Mouse (Mus musculus) E14TG2a.4 (cell line): ENCODE measurements around the gene Gm17359.

Experiments used
- H3K27me3 ChIP-seq: 2 replicates; pipeline ENCODE4 v1.6.1; 2014; ENCODE audit warnings: low read length, control low read depth; ENCODE audit not compliant: insufficient read depth
- H3K36me3 ChIP-seq: 2 replicates; pipeline ENCODE4 v1.6.1; 2014; ENCODE audit warnings: low read length, control low read depth; ENCODE audit not compliant: insufficient read depth
- H3K4me1 ChIP-seq: replicated peaks from 2 replicates; pipeline ENCODE4 v1.6.1; 2014; ENCODE audit warnings: low read depth, low read length, control low read depth
- H3K4me3 ChIP-seq: replicated peaks from 2 replicates; pipeline ENCODE4 v1.5.1; 2014; ENCODE audit warnings: mild to moderate bottlenecking, low read length
- H3K9me3 ChIP-seq: 2 replicates; pipeline ENCODE4 v1.6.1; 2014; ENCODE audit warnings: low read length, control low read depth
- CTCF ChIP-seq: conservative IDR thresholded peaks from 2 replicates; pipeline ENCODE4 v1.5.1; 2014; ENCODE audit warnings: low read length
- NANOG ChIP-seq: IDR thresholded peaks from 2 replicates; pipeline ENCODE4 v1.6.1; 2014; ENCODE audit warnings: borderline replicate concordance, low read length, mixed read lengths
- POU5F1 ChIP-seq: IDR thresholded peaks from 2 replicates; pipeline ENCODE4 v1.6.1; 2014; ENCODE audit warnings: low read length, borderline replicate concordance

The Gm17359 gene

DNA sequence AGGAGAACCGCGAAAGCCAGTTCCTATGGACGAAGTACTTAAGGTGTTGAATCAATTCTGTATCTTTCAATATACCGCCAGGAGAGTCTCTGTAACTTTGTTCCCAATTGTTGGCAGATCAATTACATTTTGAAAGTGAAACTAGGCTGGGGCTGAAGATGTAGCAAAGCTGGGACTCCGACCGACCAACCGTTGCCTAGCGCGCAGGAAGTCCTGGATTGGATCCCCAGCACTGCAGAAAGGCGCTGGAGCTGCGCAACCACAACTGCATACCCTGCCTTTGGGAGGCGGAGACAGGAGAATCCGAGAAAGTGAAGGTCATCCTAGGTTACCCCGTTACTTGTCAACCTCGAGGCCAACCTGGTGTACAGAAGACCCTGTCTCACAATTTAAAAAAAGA, 37.1 kb upstream of the Gm17359 start:
- peaks cover 5% of the 10 kb centered on the region; the same call in 1 of the 2 replicates for H3K27me3 ChIP-seq
- no peaks in the 10 kb centered on the region for H3K9me3 ChIP-seq
- H3K4me3 ChIP-seq = 0 out of 2 replicates have a peak overlapping the region, but pooled peaks have one; percentile 7
- TF ChIP-seq CTCF = no peak
- no peak for TF ChIP-seq POU5F1
- no peak for TF ChIP-seq NANOG
- H3K36me3 ChIP-seq = no peaks in the 10 kb centered on the region
- peaks cover 3% of the 10 kb centered on the region; the same call in 1 of the 2 replicates for H3K4me1 ChIP-seq

DNA sequence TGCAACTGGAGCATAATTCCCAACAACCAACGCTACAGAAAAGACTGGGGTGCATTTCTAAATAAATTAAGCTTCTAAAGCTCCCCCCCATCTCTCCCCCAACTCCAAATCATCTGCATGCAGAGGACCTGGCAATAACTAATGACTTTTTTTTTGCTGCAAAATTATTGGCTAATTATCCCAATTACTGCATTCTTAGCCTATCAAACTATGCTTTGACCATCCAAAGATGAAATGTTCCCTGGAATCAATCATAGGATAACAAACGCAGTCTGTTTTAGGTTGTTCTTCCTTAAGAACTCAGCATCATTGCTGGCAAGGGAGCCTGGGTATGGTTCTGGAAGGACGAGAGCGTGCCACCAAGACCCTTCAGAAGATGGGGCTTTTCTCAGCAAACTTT, 27.9 kb upstream of the Gm17359 start:
- Histone ChIP-seq H3K27me3 (0 out of 2 replicates have a peak, but pooled peaks cover 3% of the 10 kb centered on the region), H3K36me3 (no peaks in the 10 kb centered on the region), H3K4me1 (no peaks in the 10 kb centered on the region), H3K9me3 (no peaks in the 10 kb centered on the region), H3K4me3 (no peak overlapping the region)
- TF ChIP-seq NANOG (no peak), POU5F1 (no peak), CTCF (no peak)

DNA sequence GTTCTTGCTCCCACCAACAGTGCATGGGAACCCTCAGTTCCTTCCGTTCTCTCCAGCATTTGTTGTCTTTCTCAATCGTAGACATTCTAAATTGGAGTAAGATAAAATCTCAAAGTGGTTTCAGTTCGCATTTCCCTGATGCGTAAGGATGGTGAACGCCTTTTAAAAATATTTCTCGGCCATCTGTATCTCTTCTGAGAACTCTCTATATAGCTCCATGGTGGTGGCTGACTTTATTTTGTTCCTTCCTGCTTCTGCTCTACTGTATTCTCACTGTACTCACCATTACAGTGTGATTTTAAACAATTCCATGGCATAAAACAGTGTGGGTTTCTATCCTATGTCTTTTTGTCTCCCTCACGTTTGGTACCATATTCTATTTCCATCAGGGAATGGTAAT, 26.3 kb upstream of the Gm17359 start:
- Histone ChIP-seq H3K9me3 (no peaks in the 10 kb centered on the region), H3K36me3 (no peaks in the 10 kb centered on the region), H3K27me3 (0 out of 2 replicates have a peak, but pooled peaks cover 3% of the 10 kb centered on the region), H3K4me3 (no peak overlapping the region), H3K4me1 (no peaks in the 10 kb centered on the region)
- TF ChIP-seq CTCF (no peak), POU5F1 (no peak)

- Histone ChIP-seq H3K36me3 (no peaks in the 10 kb centered on the region), H3K9me3 (no peaks in the 10 kb centered on the region), H3K4me3 (no peak overlapping the region), H3K27me3 (0 out of 2 replicates have a peak, but pooled peaks cover 3% of the 10 kb centered on the region), H3K4me1 (no peaks in the 10 kb centered on the region)
- no peak for TF ChIP-seq POU5F1
- no peak for TF ChIP-seq CTCF
- no peak for TF ChIP-seq NANOG
Measured at GRCm38 (mm10) chr3:79311895-79312294, 24.6 kb upstream of the Gm17359 start.

DNA sequence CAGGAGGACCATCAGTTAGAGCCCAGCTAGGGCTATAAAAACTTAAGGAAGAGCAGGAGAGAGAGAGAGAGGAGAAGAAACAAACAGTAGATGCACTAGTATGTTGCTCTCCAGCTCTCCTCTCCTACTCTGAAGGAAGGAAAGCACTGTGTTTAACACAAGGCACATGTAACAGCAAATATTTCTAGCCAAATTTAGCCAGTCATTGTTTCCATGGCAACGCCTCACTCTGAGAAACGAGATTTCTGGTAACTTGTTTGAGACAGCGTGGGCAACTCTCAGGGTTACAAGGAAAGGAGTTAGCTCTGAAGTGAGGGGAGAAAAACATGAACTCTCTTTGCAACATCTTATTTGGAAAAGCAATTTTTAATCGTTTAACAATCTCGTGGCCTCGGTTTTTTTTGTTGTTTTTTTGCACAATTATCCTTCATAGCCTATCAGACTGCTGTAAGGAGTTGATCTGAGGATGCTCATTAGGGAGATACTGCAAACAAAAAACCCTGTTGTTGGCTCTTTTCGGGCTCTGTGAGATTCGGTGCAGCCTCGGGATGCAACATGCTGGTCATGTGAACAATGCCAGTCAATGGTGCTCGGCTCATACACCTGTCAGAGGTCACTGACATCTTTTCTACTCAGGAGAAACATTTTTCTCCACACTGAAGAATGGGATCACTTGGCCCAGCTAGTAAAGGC, 22.3 kb upstream of the Gm17359 start:
- TF ChIP-seq NANOG (no peak), CTCF (no peak), POU5F1 (no peak)
- H3K27me3 ChIP-seq = 0 out of 2 replicates have a peak, but pooled peaks cover 3% of the 10 kb centered on the region
- no peaks in the 10 kb centered on the region for H3K9me3 ChIP-seq
- no peak overlapping the region for H3K4me3 ChIP-seq
- H3K4me1 ChIP-seq = no peaks in the 10 kb centered on the region
- H3K36me3 ChIP-seq = no peaks in the 10 kb centered on the region

DNA sequence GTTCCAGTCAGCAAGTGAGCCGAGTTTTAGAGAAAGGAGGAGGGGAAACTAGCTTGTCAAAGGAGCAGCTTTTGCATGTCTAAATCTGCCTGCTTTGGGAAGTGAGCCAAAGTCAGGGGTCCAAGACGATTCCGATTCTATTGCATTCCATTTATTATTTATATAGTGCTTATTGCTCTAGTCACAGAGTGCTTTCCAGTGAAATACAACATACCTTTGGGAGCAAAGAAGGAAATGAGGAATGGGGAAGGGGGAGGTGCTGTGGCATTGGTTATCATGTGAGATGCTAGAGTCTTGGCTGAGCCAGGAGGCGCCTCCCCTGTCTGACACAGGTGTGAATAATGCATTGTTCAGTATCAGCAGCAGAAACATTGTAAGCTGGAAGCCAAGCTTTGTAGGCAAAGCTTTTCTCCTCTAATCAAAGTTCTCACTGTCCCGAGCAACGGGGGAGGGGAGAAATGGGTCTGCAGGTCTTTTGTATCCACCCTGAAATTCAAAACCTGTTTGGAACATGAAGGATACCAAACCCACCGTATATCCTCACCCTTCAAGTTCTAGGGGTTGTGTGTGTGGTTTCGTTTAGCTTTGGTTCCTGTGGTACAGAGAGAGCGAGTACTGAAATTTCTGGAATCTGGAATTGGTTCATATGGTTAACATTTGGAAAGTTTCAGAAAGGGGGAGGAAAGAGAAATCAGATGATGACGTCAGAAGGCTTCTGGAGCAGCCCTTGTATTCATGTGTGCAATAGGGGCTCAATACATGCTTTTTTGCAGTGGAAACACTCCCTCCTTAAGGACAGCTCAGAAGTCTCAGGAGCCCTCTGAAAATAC, 11.5 kb upstream of the Gm17359 start:
- Histone ChIP-seq H3K9me3 (no peaks in the 10 kb centered on the region), H3K4me1 (peaks cover 31% of the 10 kb centered on the region), H3K27me3 (no peaks in the 10 kb centered on the region; the same call in 1 of the 2 replicates), H3K4me3 (no peak overlapping the region), H3K36me3 (no peaks in the 10 kb centered on the region)
- TF ChIP-seq POU5F1 (no peak), NANOG (no peak), CTCF (no peak)

GRCm38 (mm10) chr3:79329691-79330315, 6.7 kb upstream of the Gm17359 start:
- Histone ChIP-seq H3K27me3 (no peaks in the 10 kb centered on the region; the same call in 1 of the 2 replicates), H3K4me1 (peaks cover 18% of the 10 kb centered on the region), H3K9me3 (no peaks in the 10 kb centered on the region), H3K4me3 (no peak overlapping the region), H3K36me3 (no peaks in the 10 kb centered on the region)
- no peak for TF ChIP-seq CTCF
- TF ChIP-seq NANOG = no peak
- TF ChIP-seq POU5F1 = no peak

DNA sequence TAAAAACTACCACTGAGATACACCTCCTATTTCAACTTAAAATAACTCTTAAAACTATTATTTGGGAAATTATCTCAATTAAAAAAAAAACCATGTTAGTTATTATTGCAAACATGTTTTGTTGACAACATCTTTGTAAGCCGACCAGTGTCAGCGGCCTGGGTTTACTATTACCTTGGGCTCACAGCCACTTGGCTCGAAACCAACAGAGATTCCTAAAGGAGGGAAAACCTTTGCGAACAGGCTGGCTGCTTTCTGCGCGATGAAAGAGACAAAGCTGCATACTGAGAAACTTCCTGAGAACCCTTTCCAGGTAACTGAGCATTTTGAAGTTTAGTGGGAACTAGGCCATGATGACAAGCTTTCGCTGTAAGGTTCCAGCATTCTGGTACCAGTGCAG, 3.4 kb upstream of the Gm17359 start:
- H3K4me1 ChIP-seq = no peaks in the 10 kb centered on the region
- no peak for TF ChIP-seq NANOG
- TF ChIP-seq POU5F1 = no peak
- TF ChIP-seq CTCF = no peak
- H3K36me3 ChIP-seq = no peaks in the 10 kb centered on the region
- H3K27me3 ChIP-seq = no peaks in the 10 kb centered on the region
- no peaks in the 10 kb centered on the region for H3K9me3 ChIP-seq
- no peak overlapping the region for H3K4me3 ChIP-seq
